Mouse (Mus musculus): ENCODE results near the gene Mmp17. TPM values are rescaled to one million over a fixed set of nuclear protein-coding genes. Genes with fewer than 3 reads are reported as not detected.

The Mmp17 gene
- polyA plus RNA-seq, 1 experiment from 2014 or later, result 1.3 TPM

DNA sequence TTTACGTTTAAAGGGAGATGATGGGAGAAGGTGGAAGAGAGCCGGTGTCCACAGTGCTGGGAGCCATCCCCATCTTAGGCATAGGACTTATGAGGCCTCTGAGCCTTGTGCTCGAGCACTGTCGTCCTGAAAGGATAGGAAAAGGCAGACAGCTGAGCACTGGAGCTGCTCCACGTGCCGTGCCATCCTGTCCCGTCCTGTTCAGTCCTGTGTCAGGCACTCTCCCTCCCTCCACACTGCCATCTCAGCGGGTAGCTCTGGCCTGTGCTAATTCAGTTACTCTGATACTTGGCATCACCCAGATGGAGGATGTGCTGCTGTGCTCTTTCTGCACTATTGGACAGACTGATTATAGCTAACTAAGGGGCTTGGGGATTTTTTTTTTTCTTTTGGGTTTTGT is 21.6 kb upstream of the Mmp17 start:
- 93% methylated on average over 8 of the region's 8 CpGs for WGBS
- H3K4me1 ChIP-seq, result no peaks in the 10 kb centered on the region
- no peak for DNase-seq (ENCODE audit: low spot score)
- no peaks in the 10 kb centered on the region for H3K9me3 ChIP-seq
- H3K27ac ChIP-seq, result no peak overlapping the region
- H3K27me3 ChIP-seq (ENCODE audit: insufficient read depth, poor library complexity, severe bottlenecking), result no peaks in the 10 kb centered on the region
- H3K4me3 ChIP-seq, result no peak overlapping the region
- H3K36me3 ChIP-seq, result peaks cover 93% of the 10 kb centered on the region

DNA sequence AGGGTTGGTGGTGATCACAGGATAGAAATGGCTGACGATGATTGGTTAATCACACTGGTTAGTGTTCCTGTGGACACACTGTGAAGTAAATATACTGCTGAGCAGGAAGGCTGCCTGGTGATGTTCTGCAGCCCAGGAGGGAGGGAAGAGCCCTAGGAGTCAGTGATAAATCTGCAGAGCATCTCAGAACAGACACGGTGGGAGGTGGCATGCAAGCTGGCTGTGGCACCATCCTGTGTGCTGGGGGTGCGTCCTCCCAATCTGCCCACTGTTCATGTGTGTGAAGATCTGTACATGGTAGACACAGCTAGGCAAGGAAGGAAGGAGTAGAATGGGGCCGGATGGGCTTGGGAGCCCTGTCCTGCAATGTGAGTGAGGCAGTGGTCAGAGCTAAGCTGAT is 15.4 kb upstream of the Mmp17 start:
- DNase-seq (ENCODE audit: low spot score), result no peak
- no peaks in the 10 kb centered on the region for H3K27me3 ChIP-seq (ENCODE audit: insufficient read depth, poor library complexity, severe bottlenecking)
- H3K4me1 ChIP-seq, result no peaks in the 10 kb centered on the region
- no peak overlapping the region for H3K4me3 ChIP-seq
- H3K9me3 ChIP-seq, result no peaks in the 10 kb centered on the region
- 88% methylated on average over 4 of the region's 4 CpGs for WGBS
- H3K36me3 ChIP-seq, result peaks cover 90% of the 10 kb centered on the region
- no peak overlapping the region for H3K27ac ChIP-seq

DNA sequence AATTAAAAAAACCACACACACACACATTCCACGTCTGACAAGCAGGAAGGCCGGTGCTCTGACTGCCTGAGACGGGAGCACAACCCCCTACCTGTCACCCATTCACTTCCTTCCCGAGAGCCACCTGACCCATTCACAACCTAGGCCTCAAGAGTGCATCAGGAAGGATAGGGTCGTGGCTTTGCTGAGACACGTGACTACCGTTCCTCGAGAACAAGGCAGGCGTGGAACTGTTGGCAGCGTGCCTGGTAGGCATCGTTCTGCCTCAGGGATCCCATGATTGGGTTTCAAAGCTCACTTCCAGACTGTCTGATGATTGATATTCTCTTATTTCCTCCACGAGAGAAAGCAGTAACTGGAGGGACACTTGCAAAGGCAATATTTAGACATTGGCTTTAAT is 5.8 kb upstream of the Mmp17 start:
- DNase-seq (ENCODE audit: low spot score), result no peak
- H3K4me3 ChIP-seq, result no peak overlapping the region
- WGBS, result 64% methylated on average over 12 of the region's 12 CpGs

DNA sequence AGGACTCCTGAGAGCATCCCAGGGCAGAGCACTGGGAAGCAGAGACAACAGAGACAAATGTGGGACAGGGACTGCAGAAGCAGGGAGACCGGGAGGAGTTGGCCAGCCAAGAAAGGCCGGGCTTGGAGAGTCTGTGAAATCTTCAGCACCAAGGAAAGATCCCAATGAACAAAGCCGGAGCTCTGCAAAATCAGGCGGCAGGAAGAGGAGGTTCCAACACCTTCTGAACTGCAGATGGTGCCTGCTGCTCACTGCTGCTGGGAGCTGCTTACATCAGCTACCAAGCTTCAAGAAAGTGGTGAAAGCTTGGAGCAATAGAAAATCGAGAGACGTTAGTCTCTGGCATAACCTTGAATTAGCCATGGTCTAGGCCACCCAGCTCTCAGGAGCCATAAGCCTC is 3.9 kb upstream of the Mmp17 start:
- DNase-seq (ENCODE audit: low spot score), result no peak
- Histone ChIP-seq H3K9me3 (no peaks in the 10 kb centered on the region), H3K27ac (no peak overlapping the region), H3K36me3 (no peaks in the 10 kb centered on the region), H3K27me3 (ENCODE audit: insufficient read depth, poor library complexity, severe bottlenecking) (peaks cover 41% of the 10 kb centered on the region), H3K4me3 (no peak overlapping the region), H3K4me1 (peaks cover 17% of the 10 kb centered on the region)
- 9% methylated on average over 6 of the region's 6 CpGs for WGBS

More for the DNA sequence above, 5.8 kb upstream of the Mmp17 start:
- no peak overlapping the region for H3K27ac ChIP-seq
- H3K36me3 ChIP-seq, result no peaks in the 10 kb centered on the region
- H3K27me3 ChIP-seq (ENCODE audit: insufficient read depth, poor library complexity, severe bottlenecking), result peaks cover 30% of the 10 kb centered on the region
- H3K4me1 ChIP-seq, result peaks cover 4% of the 10 kb centered on the region; the same call in 1 of the 2 replicates
- H3K9me3 ChIP-seq, result no peaks in the 10 kb centered on the region

DNA sequence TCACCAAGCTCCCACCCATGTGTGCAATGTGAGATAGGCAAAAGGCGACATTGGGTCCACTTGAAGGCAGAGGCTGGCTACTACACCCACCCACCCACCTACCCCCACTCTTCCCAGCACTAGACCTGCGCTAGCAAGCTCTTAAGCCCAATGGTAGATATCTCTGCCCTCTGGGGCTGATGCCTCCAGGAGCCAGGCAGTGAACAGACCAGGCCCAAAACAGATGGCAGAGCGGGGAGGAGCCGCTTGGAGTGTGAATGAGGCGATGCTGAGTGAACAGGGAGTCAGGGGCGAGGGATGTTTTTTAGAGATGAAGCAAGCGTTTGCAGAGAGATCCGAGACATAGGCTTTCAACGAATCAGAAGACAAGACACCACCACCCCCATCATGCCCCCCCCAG is 3.4 kb upstream of the Mmp17 start:
- Histone ChIP-seq H3K9me3 (no peaks in the 10 kb centered on the region), H3K36me3 (no peaks in the 10 kb centered on the region), H3K27me3 (ENCODE audit: insufficient read depth, poor library complexity, severe bottlenecking) (peaks cover 46% of the 10 kb centered on the region), H3K27ac (no peak overlapping the region), H3K4me1 (peaks cover 22% of the 10 kb centered on the region), H3K4me3 (no peak overlapping the region)
- 60% methylated on average over 9 of the region's 9 CpGs for WGBS
- no peak for DNase-seq (ENCODE audit: low spot score)

DNA sequence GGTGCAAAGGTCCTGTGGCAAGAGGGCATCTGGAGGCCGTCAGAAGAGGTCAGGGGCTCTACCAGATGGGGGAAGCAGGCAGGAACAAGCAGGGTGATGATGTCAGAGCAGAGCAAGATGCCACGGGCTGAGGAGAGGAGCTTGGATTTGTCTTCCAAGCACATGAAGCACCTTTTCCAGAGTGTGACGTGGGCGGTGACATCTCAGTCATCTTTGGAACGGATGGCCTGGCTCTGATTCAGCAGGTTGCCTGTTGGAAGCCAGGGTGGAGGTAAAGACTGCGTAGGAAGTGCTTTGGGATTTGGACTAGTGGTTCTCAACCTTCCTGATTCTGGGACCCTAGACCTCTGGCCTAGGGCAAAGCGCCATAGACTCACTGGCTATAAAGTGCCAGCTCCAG is 3.0 kb upstream of the Mmp17 start:
- 72% methylated on average over 7 of the region's 7 CpGs for WGBS
- no peak overlapping the region for H3K4me3 ChIP-seq
- no peaks in the 10 kb centered on the region for H3K9me3 ChIP-seq
- no peak overlapping the region for H3K27ac ChIP-seq
- peaks cover 51% of the 10 kb centered on the region for H3K27me3 ChIP-seq (ENCODE audit: insufficient read depth, poor library complexity, severe bottlenecking)
- no peaks in the 10 kb centered on the region for H3K36me3 ChIP-seq
- no peak for DNase-seq (ENCODE audit: low spot score)
- peaks cover 26% of the 10 kb centered on the region for H3K4me1 ChIP-seq

DNA sequence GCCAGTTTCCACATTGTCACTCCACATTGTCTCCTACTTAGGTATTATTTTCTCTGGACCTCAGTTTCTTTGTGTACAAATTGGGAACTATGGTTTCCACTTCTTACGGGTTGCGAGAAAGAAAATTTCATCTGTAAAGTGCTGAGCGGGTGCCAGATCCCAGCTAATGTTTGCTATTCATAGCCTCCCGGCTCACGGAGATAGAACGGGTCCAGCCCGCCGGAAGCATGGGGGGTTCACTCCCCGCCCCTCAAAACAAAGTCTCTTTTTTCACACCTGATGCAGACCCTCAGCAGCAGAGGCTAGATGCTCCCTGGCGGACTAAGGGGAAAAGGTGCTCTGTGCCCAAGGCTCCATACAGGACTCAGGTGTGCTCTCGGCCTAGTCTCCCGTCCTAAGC is 638 bp upstream of the Mmp17 start:
- H3K27me3 ChIP-seq (ENCODE audit: insufficient read depth, poor library complexity, severe bottlenecking), result peaks cover 67% of the 10 kb centered on the region
- H3K36me3 ChIP-seq, result no peaks in the 10 kb centered on the region
- 4% methylated on average over 12 of the region's 12 CpGs for WGBS
- no peaks in the 10 kb centered on the region for H3K9me3 ChIP-seq
- H3K27ac ChIP-seq, result peak overlapping the region; percentile 84; the same call in 1 of the 2 replicates
- peak overlapping the region; percentile 81 for H3K4me3 ChIP-seq
- H3K4me1 ChIP-seq, result peaks cover 31% of the 10 kb centered on the region
- DNase-seq (ENCODE audit: low spot score), result no peak

DNA sequence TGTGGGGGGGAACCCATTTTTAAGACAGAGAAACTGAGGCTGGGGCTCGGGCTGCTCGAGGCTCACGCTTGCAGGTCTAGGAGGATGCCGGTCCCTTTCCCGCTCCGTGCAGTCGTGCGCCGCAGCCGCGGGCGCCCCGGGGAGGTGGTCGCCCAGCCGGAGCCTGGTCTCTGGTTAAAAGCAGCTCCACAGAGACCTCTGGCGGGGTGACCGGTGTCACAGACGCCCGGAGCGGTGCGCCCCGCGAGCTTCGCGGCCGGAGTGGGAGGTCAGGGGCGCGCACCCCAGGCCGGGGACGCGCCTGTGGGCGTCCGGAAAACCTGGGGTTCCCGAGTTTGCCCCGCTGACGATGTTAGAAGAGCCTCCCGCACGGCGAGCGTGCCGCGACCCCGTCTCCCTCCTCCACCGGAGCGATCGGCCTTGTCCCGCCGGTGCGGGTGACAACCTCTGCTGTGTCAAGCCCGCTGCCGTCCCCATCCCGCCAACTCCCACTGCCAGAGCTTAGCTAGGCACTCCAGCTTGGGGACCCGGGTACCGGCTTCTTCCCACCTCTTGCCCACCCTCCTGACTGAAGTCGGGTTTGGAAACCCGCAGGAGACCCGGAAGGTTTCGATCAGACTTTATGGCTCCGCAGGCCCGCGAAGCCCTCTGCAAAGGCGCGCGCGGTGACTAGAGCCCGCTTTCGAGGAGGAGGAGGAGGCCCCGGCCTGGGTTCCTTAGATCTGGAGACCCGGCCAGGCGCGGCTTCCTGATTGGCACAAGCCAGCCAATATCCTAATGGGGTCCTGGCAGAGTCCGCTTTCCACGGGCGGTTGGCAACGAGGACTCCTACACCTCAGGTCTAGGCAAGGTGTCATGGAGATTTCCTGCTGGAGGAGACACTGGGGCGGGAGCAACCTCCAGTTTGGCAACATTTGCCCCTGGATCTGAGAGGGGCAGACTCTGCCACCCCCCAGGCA is 893 bp downstream of the Mmp17 start:
- Histone ChIP-seq H3K9me3 (no peaks in the 10 kb centered on the region), H3K4me1 (peaks cover 31% of the 10 kb centered on the region), H3K4me3 (peak overlapping the region; percentile 81), H3K27ac (peak overlapping the region; percentile 84), H3K27me3 (ENCODE audit: insufficient read depth, poor library complexity, severe bottlenecking) (peaks cover 81% of the 10 kb centered on the region), H3K36me3 (no peaks in the 10 kb centered on the region)
- peak; percentile 80 for DNase-seq (ENCODE audit: low spot score)
- WGBS, result 1% methylated on average over 76 of the region's 76 CpGs

DNA sequence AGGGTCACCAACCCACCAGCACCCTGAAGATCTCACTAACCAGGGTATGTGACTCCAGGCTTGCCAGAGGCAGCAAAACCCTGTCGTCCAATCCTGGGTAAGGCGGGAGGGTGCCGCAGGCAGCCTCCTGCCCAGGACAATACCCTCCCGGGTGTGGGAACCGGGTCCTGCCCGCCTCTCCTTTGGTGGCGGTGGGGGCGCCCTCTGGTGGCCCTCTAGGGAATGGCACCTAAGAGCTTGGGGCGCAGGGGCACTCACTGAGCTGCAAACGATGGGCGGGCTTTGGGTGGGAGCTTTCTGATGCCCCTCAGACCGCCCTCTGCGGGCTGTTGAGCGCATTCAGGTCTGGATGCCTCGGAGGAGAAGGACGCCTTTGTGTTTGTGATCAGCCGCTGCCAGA is 2.0 kb downstream of the Mmp17 start:
- H3K27me3 ChIP-seq (ENCODE audit: insufficient read depth, poor library complexity, severe bottlenecking), result peaks cover 84% of the 10 kb centered on the region
- peak overlapping the region; percentile 81 for H3K4me3 ChIP-seq
- under 1% methylated on average over 17 of the region's 17 CpGs for WGBS
- no peak overlapping the region for H3K27ac ChIP-seq
- no peaks in the 10 kb centered on the region for H3K36me3 ChIP-seq
- peaks cover 33% of the 10 kb centered on the region for H3K4me1 ChIP-seq
- H3K9me3 ChIP-seq, result no peaks in the 10 kb centered on the region
- peak; percentile 93 for DNase-seq (ENCODE audit: low spot score)

DNA sequence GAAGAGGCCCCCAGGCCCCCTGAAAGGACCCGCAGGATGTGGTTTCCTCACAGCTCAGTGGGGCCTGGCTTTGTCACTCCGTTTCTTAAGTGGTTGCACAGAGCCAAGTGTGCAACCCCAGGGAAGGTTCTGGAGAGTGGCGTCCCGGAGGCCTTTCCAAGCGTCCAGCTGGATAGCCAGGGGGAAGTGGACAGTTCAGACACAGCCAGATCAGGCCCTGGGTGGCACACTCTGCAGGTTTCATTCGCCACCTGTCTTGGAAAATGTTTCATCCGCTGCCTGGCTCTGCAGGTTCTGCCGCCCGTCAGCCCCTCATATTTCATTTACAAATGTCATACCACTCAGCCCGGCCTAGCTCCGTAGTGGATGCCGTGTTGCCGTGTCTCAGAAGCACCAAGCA is 2.5 kb downstream of the Mmp17 start:
- Histone ChIP-seq H3K9me3 (no peaks in the 10 kb centered on the region), H3K4me1 (peaks cover 35% of the 10 kb centered on the region), H3K27ac (no peak overlapping the region), H3K36me3 (no peaks in the 10 kb centered on the region), H3K27me3 (ENCODE audit: insufficient read depth, poor library complexity, severe bottlenecking) (peaks cover 84% of the 10 kb centered on the region), H3K4me3 (peak overlapping the region; percentile 81)
- 61% methylated on average over 13 of the region's 13 CpGs for WGBS
- no peak for DNase-seq (ENCODE audit: low spot score)

DNA sequence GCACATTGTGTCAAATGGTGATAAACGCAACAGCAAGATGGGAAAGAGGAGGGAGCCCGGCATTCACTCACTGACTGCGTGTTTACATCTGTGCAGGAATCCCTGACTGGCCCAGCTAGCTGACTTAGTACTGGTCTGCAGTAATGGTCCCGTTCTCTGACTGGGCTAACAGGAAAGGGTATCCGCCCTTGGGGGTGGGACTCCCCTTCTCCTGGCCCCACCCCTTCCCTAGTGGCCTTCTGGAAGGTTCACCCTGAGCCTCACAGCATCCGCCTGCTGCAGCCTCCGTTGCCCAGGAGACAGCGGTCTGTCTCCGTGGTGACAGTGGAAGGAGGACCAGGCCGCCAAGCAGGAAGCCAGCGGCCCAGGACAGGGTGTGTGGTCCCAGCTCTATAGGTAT is 6.9 kb downstream of the Mmp17 start:
- no peaks in the 10 kb centered on the region for H3K9me3 ChIP-seq
- H3K27me3 ChIP-seq (ENCODE audit: insufficient read depth, poor library complexity, severe bottlenecking), result peaks cover 52% of the 10 kb centered on the region
- no peak for DNase-seq (ENCODE audit: low spot score)
- 16% methylated on average over 11 of the region's 11 CpGs for WGBS
- H3K36me3 ChIP-seq, result no peaks in the 10 kb centered on the region
- peaks cover 13% of the 10 kb centered on the region for H3K4me1 ChIP-seq
- no peak overlapping the region for H3K27ac ChIP-seq
- H3K4me3 ChIP-seq, result no peak overlapping the region

DNA sequence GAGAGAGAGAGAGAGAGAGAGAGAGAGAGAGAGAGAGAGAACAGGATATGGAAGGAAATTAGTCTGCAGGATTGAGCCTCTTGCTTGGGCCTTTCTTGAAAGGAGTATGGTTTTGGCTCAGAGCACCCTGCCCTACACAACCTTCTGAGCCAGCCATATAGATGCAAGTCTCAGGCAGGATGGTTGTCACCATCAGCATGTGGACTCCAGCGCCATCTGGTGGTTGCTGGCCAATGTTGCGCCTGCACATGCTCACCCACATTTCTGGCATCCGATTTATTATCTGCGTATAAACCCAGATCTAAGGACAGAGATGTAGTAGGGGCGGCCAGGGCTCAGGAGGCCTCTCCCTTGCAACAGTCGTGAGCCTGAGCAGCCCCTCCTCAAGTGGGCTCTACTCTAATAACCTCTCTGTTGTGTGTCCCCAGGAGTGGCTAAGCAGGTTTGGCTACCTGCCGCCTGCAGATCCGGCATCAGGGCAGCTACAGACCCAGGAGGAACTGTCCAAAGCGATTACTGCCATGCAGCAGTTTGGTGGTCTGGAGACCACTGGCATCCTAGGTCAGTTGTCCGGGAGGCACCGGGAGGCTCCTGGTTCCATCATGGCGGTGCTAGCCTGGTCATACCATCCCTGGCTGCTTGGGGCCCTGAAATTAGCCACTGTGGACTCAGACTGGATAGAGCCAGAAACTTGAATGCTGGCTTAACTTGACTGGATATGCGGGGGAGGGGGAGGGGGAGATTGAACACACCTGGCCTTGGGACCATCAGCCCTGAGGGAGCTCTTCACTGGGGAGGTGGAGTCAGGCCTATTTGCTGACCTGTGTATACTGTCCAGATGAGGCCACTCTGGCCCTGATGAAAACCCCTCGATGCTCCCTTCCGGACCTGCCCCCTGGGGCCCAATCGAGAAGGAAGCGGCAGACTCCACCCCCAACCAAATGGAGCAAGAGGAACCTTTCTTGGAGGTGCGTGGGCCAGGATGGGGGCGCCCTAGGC is 10.4 kb downstream of the Mmp17 start:
- H3K9me3 ChIP-seq, result no peaks in the 10 kb centered on the region
- H3K27ac ChIP-seq, result no peak overlapping the region
- no peak overlapping the region for H3K4me3 ChIP-seq
- H3K4me1 ChIP-seq, result peaks cover 7% of the 10 kb centered on the region; the same call in 1 of the 2 replicates
- peaks cover 25% of the 10 kb centered on the region for H3K27me3 ChIP-seq (ENCODE audit: insufficient read depth, poor library complexity, severe bottlenecking)
- WGBS, result 31% methylated on average over 19 of the region's 19 CpGs
- DNase-seq (ENCODE audit: low spot score), result no peak
- 0 out of 2 replicates have a peak, but pooled peaks cover 2% of the 10 kb centered on the region for H3K36me3 ChIP-seq

Measured in heart, embryonic 10.5 days (tissue).